Mouse (Mus musculus) neural tube, embryonic 15.5 days (tissue): Measurements from ENCODE around the gene Lypla2. TPM values are rescaled to one million over a fixed set of nuclear protein-coding genes. Genes with fewer than 3 reads are reported as not detected.
"Not testable (repeated sequence)": the region's sequence is repeated elsewhere in the genome, so short reads cannot be mapped to it uniquely, and the experiment has no call there.

Source experiments
- ATAC-seq: fragments of 200-750 bp; cut with Nextera tagmentation; 2 replicates; pipeline ENCODE4 v1.8.0; 2017; ENCODE audit warnings: mild to moderate bottlenecking, moderate TSS enrichment, moderate library complexity; ENCODE audit not compliant: low FRiP score
- H3K27ac ChIP-seq: fragments of 300-500 bp; sonication (generic); replicated peaks from 2 replicates; pipeline ENCODE4 v1.5.1; 2015; ENCODE audit warnings: mild to moderate bottlenecking, inconsistent platforms
- H3K27me3 ChIP-seq: fragments of 300-500 bp; sonication (generic); replicated peaks from 2 replicates; pipeline ENCODE4 v1.6.1; 2015; ENCODE audit warnings: inconsistent platforms
- H3K36me3 ChIP-seq: fragments of 300-500 bp; sonication (generic); 2 replicates; pipeline ENCODE4 v1.6.1; 2015; ENCODE audit warnings: inconsistent platforms
- H3K4me1 ChIP-seq: fragments of 300-500 bp; sonication (generic); 2 replicates; pipeline ENCODE4 v1.6.1; 2015; ENCODE audit warnings: inconsistent platforms
- H3K4me2 ChIP-seq: fragments of 300-500 bp; sonication (generic); 2 replicates; pipeline ENCODE4 v1.6.1; 2015; ENCODE audit warnings: inconsistent platforms, mild to moderate bottlenecking, moderate library complexity
- H3K4me3 ChIP-seq: fragments of 300-500 bp; sonication (generic); replicated peaks from 2 replicates; pipeline ENCODE4 v1.5.1; 2015; ENCODE audit warnings: mild to moderate bottlenecking, inconsistent platforms
- H3K9ac ChIP-seq: fragments of 300-500 bp; sonication (generic); replicated peaks from 2 replicates; pipeline ENCODE4 v1.6.1; 2015; ENCODE audit warnings: mild to moderate bottlenecking, inconsistent platforms
- H3K9me3 ChIP-seq: fragments of 300-500 bp; sonication (generic); replicated peaks from 2 replicates; pipeline ENCODE4 v1.6.1; 2016; ENCODE audit warnings: inconsistent platforms
- WGBS: fragments of 180-500 bp; shearing (Covaris S2); methylation state at CpG from one replicate; pipeline ENCODE4 v1.1.7; 2015; ENCODE audit warnings: mixed read lengths; 5-methylcytosine and 5-hydroxymethylcytosine counted together
- polyA plus RNA-seq: library from polyadenylated mRNA; unstranded; fragments of >200 nt; fragmentation: Nextera tagmentation; extraction: Ambion mirVana; gene quantifications from 2 replicates; pipeline ENCODE4 v1.2.1, GENCODE M21; 2015

Gene Lypla2
- polyA plus RNA-seq, 1 experiment from 2014 or later, result 211 TPM

DNA sequence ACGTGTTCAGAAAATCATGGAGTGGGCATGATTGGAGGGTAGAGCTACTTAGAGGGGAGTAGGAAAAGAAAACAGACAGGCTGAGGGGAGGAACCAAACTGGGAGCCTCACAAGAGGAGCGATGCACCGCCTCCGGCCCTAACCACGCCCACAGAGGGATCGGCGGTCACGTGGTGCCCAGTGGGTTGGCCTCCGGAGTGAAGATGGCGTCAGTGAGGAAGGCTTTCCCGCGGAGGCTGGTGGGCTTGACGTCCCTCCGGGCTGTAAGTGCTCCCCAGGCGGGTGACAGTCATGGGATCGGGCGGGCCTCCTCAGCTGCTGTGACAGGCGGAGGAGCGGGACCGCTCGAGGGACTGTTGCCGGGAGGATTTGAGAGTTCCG, 26.2 kb downstream of the Lypla2 start, which contains the start of gene Hmgcl:
TSS of gene Hmgcl (plus strand) at position 171 of the 381 bp plus-strand sequence.
- ATAC-seq, result peak; percentile 94
- WGBS, result under 1% methylated on average over 23 of the region's 23 CpGs
- Histone ChIP-seq H3K4me2 (peak within 1 kb of the TSS; percentile 80), H3K4me1 (peaks cover 31% of the 10 kb centered on the region), H3K9ac (peak within 1 kb of the TSS; percentile 84), H3K27ac (peak within 1 kb of the TSS; percentile 80), H3K27me3 (no peaks in the 10 kb centered on the region), H3K4me3 (peak within 1 kb of the TSS; percentile 65), H3K36me3 (peaks cover 9% of the 10 kb centered on the region), H3K9me3 (no peaks in the 10 kb centered on the region)

DNA sequence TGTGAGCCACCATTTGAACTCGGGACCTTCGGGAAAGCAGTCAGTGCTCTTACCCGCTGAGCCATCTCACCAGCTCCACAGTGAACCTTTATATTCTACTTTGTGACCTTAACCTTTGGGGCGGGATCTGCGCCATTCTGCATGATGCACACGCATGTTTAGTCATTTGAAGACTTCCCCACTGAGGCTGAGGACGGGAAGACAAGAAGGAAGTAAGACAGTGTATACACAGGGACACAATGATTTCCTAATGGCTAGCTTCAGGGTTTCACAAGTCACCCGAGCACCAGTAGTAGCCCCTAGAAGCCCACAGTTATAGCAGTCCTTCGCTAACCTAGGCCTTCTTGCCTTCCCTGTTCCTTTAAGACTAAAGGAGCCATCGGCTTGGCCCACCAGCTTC, 26.7 kb downstream of the Lypla2 start:
- ATAC-seq, result 0 out of 2 replicates have a peak, but pooled peaks have one; percentile 10
- peak overlapping the region; percentile 65 for H3K4me3 ChIP-seq
- H3K36me3 ChIP-seq, result peaks cover 8% of the 10 kb centered on the region; the same call in 1 of the 2 replicates
- peaks cover 31% of the 10 kb centered on the region for H3K4me1 ChIP-seq
- 72% methylated on average over 10 of the region's 10 CpGs for WGBS
- peak overlapping the region; percentile 80 for H3K4me2 ChIP-seq
- H3K9ac ChIP-seq, result peak overlapping the region; percentile 84
- H3K27me3 ChIP-seq, result no peaks in the 10 kb centered on the region
- H3K27ac ChIP-seq, result peak overlapping the region; percentile 80
- H3K9me3 ChIP-seq, result no peaks in the 10 kb centered on the region

DNA sequence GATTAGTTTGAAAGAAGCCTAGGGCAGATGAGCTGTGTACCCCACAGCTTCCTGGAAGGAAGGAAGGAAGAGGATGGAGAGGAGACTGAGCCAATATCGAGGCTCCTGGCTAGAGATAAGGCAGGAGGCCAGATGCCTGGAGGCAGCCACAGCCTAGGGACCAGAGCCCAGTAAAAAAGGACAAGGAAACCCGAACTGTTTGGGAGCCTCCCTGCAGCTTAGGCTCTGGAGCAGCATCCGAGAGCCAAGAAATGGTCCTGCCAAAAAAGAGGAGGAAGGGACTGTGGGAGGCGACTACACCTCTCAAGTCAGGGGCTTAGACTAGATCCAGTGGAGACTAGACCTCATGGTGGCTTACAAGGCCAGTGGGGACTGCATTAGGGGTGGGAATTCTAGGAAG, 29.0 kb downstream of the Lypla2 start:
- Histone ChIP-seq H3K4me2 (no peak overlapping the region), H3K4me3 (no peak overlapping the region), H3K36me3 (peaks cover 22% of the 10 kb centered on the region), H3K4me1 (peaks cover 23% of the 10 kb centered on the region), H3K27me3 (no peaks in the 10 kb centered on the region), H3K9ac (no peak overlapping the region), H3K27ac (no peak overlapping the region), H3K9me3 (no peaks in the 10 kb centered on the region)
- 64% methylated on average over 4 of the region's 4 CpGs for WGBS
- no peak for ATAC-seq

DNA sequence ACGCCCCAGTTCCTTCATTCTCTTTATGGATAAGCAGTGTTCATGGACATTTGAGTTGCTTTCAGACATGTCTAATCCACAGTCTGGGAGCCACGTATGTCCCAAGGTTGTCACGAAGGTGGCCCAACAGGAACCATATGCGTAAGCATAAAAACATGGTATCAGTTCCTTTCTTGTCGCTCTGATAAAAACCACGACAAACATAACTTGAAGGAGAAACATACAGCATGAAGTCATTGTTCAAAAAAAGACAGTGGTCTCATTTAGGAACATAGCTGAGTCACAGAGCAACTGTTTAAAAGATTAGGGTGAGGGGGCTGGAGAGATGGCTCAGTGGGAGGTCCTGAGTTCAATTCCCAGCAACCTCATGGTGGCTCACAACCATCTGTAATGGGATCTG, 30.2 kb downstream of the Lypla2 start:
- WGBS, result 94% methylated on average over 6 of the region's 6 CpGs

DNA sequence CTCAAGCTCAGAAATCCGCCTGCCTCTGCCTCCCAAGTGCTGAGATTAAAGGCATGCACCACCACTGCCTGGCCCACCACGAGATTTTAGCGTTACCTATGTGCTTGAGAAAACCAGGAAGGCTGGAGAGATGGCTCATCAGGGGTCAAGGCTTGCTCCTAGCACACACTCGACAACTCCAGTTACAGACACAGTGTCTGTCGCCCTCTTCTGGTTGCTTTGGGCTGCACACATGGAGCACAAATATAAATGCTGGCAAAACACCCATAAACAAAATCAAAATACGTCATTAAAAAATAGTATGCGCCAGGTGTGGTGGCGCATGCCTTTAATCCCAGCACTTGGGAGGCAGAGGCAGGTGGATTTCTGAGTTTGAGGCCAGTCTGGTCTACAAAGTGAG, 31.4 kb downstream of the Lypla2 start:
- H3K36me3 ChIP-seq, result peaks cover 29% of the 10 kb centered on the region
- not testable (repeated sequence) for H3K27me3 ChIP-seq, H3K4me1 ChIP-seq, H3K27ac ChIP-seq, ATAC-seq, H3K9ac ChIP-seq, H3K9me3 ChIP-seq, H3K4me3 ChIP-seq, H3K4me2 ChIP-seq
- 88% methylated on average over 8 of the region's 8 CpGs for WGBS

More for the DNA sequence above, 30.2 kb downstream of the Lypla2 start:
- ATAC-seq, result no peak
- Histone ChIP-seq H3K27me3 (no peaks in the 10 kb centered on the region), H3K27ac (no peak overlapping the region), H3K4me1 (peaks cover 11% of the 10 kb centered on the region), H3K4me3 (no peak overlapping the region), H3K9ac (no peak overlapping the region), H3K4me2 (no peak overlapping the region), H3K9me3 (no peaks in the 10 kb centered on the region), H3K36me3 (peaks cover 26% of the 10 kb centered on the region)

DNA sequence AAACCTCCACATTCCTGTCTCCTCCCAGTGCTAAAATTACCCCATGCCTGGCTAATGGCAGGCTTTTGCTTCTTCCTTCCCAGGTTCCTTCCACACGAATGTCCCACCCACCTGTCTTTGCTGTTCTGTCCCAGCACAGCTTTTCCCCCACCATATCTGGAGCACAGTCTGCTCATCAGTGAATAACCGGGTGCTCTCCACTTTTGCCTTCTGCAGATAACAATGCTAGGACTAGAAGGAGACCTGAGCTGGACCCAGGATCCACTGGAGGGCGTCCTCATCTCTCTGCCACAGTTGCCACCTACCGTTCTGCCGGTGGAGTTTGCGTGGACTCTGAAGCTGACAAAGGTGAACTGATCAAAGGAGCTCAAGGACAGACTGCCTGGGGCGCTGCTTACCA, 33.6 kb downstream of the Lypla2 start:
- Histone ChIP-seq H3K27me3 (no peaks in the 10 kb centered on the region), H3K4me2 (no peak overlapping the region), H3K9ac (no peak overlapping the region), H3K4me1 (no peaks in the 10 kb centered on the region), H3K9me3 (no peaks in the 10 kb centered on the region), H3K36me3 (peaks cover 42% of the 10 kb centered on the region), H3K4me3 (no peak overlapping the region), H3K27ac (no peak overlapping the region)
- WGBS, result 80% methylated on average over 7 of the region's 7 CpGs
- no peak for ATAC-seq

DNA sequence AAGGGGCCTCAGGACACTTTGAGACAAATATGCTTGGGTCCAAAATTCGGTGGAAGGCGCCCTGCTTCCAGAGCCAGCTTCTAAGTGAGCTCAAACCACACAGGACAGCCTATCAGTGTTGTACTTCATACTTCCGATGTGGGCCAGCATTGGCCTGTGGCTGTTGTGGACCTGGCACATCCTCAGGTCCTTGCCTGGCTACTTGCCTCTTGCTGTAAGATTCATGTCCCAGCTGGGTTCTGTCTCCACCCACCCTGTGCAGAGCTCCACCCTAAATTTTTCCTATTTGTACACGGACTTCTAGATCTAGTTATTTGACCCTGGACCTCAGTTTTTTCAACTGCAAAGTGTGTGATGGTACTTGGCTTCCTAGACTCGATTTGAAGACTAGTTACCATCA, 36.9 kb downstream of the Lypla2 start:
- H3K36me3 ChIP-seq, result peaks cover 54% of the 10 kb centered on the region
- no peak for ATAC-seq
- H3K9ac ChIP-seq, result no peak overlapping the region
- H3K4me1 ChIP-seq, result no peaks in the 10 kb centered on the region
- H3K4me2 ChIP-seq, result no peak overlapping the region
- H3K4me3 ChIP-seq, result no peak overlapping the region
- 71% methylated on average over 5 of the region's 5 CpGs for WGBS
- H3K27me3 ChIP-seq, result no peaks in the 10 kb centered on the region
- no peak overlapping the region for H3K27ac ChIP-seq
- H3K9me3 ChIP-seq, result no peaks in the 10 kb centered on the region

DNA sequence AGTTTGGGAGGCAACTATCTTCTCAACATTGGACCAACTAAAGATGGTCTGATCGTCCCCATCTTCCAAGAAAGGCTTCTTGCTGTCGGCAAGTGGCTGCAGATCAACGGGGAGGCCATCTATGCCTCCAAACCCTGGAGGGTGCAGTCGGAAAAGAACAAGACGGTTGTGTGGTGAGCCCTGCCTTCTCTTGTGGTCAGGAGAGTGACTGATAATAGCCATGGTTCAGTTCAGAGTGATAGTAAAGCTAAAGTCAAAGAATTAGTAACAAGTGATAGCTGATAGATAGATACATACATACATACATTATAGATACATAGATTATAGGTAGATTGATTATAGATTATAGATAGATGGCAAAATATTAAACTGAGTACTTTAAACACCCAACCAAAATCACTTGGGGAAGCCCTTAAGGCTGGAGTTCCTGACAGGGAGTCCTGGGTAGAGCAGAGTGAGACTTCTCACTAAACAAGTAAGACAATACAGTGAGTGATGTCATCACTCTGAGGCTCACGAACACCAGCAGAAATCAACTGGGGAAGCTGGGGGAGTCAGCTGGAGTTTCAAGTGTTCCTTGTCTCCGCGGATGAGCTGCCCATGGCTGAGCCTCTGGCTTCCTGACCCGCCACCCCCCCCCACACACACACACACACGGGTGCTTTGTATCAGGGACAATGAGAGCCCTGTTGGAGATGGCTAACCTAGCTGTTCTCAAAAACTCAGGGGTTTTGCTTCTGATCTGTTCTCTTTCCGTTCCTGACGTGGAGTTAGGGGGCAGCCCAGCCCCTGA, 37.5 kb downstream of the Lypla2 start:
- 55% methylated on average over 12 of the region's 12 CpGs for WGBS
- no peak overlapping the region for H3K27ac ChIP-seq
- no peaks in the 10 kb centered on the region for H3K4me1 ChIP-seq
- H3K36me3 ChIP-seq, result peaks cover 54% of the 10 kb centered on the region
- no peak overlapping the region for H3K9ac ChIP-seq
- no peaks in the 10 kb centered on the region for H3K9me3 ChIP-seq
- ATAC-seq, result no peak
- no peak overlapping the region for H3K4me2 ChIP-seq
- no peaks in the 10 kb centered on the region for H3K27me3 ChIP-seq
- H3K4me3 ChIP-seq, result no peak overlapping the region

DNA sequence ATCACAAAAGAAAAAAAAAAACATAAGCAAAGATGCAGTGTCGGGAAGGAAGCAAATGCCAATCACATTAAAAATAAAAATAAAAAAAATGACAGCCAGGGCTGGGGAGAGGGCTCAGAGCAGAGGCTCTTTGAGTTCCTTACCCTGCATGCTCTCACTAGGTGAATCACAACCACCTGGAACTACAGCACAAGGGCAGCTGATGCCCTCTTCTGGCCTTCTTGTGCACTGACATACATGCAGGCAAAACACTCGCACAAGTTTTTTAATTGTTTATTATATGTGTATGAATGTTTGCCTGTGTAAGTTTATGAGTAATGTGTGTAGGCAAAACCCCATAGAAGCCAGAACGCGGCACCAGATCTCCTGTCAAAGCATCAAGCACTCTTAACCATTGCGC, 40.6 kb downstream of the Lypla2 start:
- Histone ChIP-seq H3K9me3 (no peaks in the 10 kb centered on the region), H3K36me3 (peaks cover 36% of the 10 kb centered on the region), H3K4me3 (no peak overlapping the region), H3K4me1 (no peaks in the 10 kb centered on the region), H3K4me2 (no peak overlapping the region), H3K9ac (no peak overlapping the region), H3K27me3 (no peaks in the 10 kb centered on the region), H3K27ac (no peak overlapping the region)
- WGBS, result 70% methylated on average over 5 of the region's 5 CpGs
- no peak for ATAC-seq

DNA sequence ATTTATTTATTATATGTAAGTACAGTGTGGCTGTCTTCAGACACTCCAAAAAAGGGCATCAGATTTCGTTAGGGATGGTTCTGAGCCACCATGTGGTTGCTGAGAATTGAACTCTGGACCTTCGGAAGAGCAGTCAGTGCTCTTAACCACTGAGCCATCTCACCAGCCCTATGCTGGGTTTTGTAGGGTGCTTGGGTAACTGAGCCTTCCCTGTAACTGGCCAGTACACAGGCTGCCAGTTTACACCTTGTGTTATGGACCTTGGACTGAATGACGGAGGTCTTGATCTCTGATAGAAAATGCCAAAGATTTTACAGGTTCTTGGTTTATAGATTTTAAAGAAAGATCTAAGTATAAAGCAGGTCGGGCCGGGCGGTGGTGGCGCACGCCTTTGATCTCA, 42.2 kb downstream of the Lypla2 start:
- Histone ChIP-seq H3K4me1 (no peaks in the 10 kb centered on the region), H3K27ac (no peak overlapping the region), H3K27me3 (no peaks in the 10 kb centered on the region), H3K36me3 (peaks cover 40% of the 10 kb centered on the region), H3K4me3 (no peak overlapping the region), H3K9me3 (no peaks in the 10 kb centered on the region), H3K9ac (no peak overlapping the region), H3K4me2 (no peak overlapping the region)
- 97% methylated on average over 8 of the region's 8 CpGs for whole genome bisulfite sequencing
- ATAC-seq, result no peak

DNA sequence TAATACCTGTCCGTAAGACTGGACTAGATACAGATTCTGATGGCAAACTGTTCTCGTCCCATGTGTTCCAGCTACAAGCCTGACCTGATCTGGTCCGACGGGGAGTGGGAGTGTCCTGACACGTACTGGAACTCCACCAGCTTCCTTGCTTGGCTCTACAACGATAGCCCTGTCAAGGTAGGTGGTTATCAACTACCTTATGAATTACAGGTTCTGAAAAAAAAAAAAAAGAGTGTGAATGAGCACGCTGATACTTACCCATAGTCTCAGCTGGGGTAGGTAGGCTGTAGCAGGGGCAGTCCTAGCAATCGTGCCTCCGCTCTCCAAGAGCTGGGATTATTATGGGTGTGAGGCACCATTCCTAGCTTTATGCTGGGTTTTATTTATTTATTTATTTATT, 42.6 kb downstream of the Lypla2 start:
- WGBS, result 93% methylated on average over 9 of the region's 9 CpGs
- H3K4me2 ChIP-seq, result no peak overlapping the region
- no peak for ATAC-seq
- H3K27ac ChIP-seq, result no peak overlapping the region
- no peaks in the 10 kb centered on the region for H3K4me1 ChIP-seq
- H3K27me3 ChIP-seq, result no peaks in the 10 kb centered on the region
- H3K9me3 ChIP-seq, result no peaks in the 10 kb centered on the region
- H3K9ac ChIP-seq, result no peak overlapping the region
- peaks cover 41% of the 10 kb centered on the region for H3K36me3 ChIP-seq
- no peak overlapping the region for H3K4me3 ChIP-seq

DNA sequence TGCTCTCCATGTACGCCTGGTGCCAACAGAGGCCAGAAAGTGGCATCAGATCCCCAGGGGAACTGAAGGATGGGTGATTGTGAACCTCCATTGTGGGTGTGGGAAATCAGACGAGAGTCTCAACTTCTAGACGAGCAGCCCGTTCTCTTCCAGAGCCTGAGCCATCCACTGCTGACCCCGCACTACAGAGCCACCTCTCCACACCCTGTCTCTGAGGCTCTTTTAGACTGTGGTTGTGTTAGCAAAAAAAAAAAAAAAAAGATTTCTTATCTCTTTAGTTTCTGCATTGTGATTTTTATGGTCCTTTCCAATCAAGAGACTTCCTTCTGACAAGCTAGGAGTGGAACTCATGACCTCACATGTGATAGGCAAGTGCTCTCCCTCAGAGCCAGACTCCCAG, 43.0 kb downstream of the Lypla2 start:
- H3K4me2 ChIP-seq, result no peak overlapping the region
- H3K4me3 ChIP-seq, result no peak overlapping the region
- no peak for ATAC-seq
- no peaks in the 10 kb centered on the region for H3K9me3 ChIP-seq
- H3K36me3 ChIP-seq, result peaks cover 41% of the 10 kb centered on the region
- H3K4me1 ChIP-seq, result no peaks in the 10 kb centered on the region
- H3K9ac ChIP-seq, result no peak overlapping the region
- WGBS, result 86% methylated on average over 5 of the region's 5 CpGs
- H3K27ac ChIP-seq, result no peak overlapping the region
- no peaks in the 10 kb centered on the region for H3K27me3 ChIP-seq
